Mouse (Mus musculus): ENCODE data around the gene Rad54l. TPM values are rescaled to one million over a fixed set of nuclear protein-coding genes. Genes with fewer than 3 reads are reported as not detected.

Gene Rad54l
- total RNA-seq, 2 experiments from 2014 or later = 0.22 TPM

Other genes with a start within 250 kb of the Rad54l start
- not detected for gene Kncn, start 239.3 kb downstream of the Rad54l start, total RNA-seq (2021)
- not detected for gene 6430628N08Rik, start 233.0 kb downstream of the Rad54l start, total RNA-seq (2021)
- gene Dmbx1, start 183.8 kb downstream of the Rad54l start, total RNA-seq (2021) = not detected
- gene Faah, start 105.8 kb downstream of the Rad54l start, total RNA-seq (2021) = under 1 TPM; 0.24 to 0.69 TPM
- gene Nsun4, start 69.8 kb downstream of the Rad54l start, total RNA-seq (2021) = 10 to 100 TPM; 26.9 to 30.8 TPM
- gene Uqcrh, start 48.6 kb downstream of the Rad54l start, total RNA-seq (2021) = 1,000 to 10,000 TPM; 1,926 to 1,984 TPM
- 10 to 100 TPM; 24.0 to 26.3 TPM for gene Lrrc41, start 48.4 kb downstream of the Rad54l start, total RNA-seq (2021)
- 10 to 100 TPM; 63.5 to 66.3 TPM for gene Pomgnt1, start 150 bp upstream of the Rad54l start, total RNA-seq (2021)
- 1 to 10 TPM; 4.6 to 5.1 TPM for gene Lurap1, start 27.6 kb upstream of the Rad54l start, total RNA-seq (2021)
- gene Tspan1, start 43.9 kb upstream of the Rad54l start, total RNA-seq (2021) = not detected
- gene 1700042G07Rik, start 49.7 kb upstream of the Rad54l start, total RNA-seq (2021) = not detected
- not detected for gene Gm49337, start 49.7 kb upstream of the Rad54l start, total RNA-seq (2021)
- gene Pik3r3, start 97.9 kb upstream of the Rad54l start, total RNA-seq (2021) = 10 to 100 TPM in 1 of 2 experiments, 1 to 10 TPM in 1; 9.8 to 10.6 TPM

All from heart, postnatal 36 days (tissue).